Mouse (Mus musculus): ENCODE measurements around the gene Ltbp2. TPM values are rescaled to one million over a fixed set of nuclear protein-coding genes. Genes with fewer than 3 reads are reported as not detected.
A peak's percentile ranks its signal among the peaks of the same experiment; 100 is the strongest.

Gene Ltbp2
- polyA plus RNA-seq, 1 experiment from 2014 or later: 0.05 TPM

DNA sequence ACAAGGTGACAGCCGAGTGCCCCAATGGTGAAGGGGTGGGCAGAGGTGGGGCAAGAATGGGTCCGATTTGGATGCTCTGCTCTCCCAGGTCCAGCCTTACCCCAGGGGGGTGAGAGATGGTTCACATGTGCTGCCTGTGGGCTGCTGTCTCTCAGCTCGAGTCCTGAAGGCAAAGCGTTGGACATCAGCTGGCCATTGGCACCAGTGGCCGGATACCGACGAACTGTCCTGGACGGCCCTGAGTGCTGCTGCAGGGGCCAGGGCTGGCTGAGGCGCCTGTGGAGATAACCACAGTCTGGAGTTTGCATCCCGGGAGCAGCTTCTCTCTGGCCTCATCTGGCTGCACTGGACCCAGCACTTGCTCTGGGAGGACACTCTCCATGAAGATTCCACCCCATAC lies 44.7 kb downstream of the Ltbp2 start:
- Histone ChIP-seq H3K4me3 (ENCODE audit: low read depth, low read length) (no peak overlapping the region), H3K9me3 (ENCODE audit: control insufficient read depth, low read length) (no peaks in the 10 kb centered on the region), H3K4me1 (ENCODE audit: control insufficient read depth, insufficient read depth, low read length) (no peaks in the 10 kb centered on the region), H3K9ac (ENCODE audit: low read length) (no peak overlapping the region), H3K4me2 (no peak overlapping the region), H3K27me3 (ENCODE audit: control insufficient read depth, insufficient read depth, low read length) (no peaks in the 10 kb centered on the region), H3K36me3 (ENCODE audit: control insufficient read depth, insufficient read depth, low read length) (no peaks in the 10 kb centered on the region), H3K27ac (ENCODE audit: low read depth, low read length) (no peak overlapping the region)
- DNase-seq (ENCODE audit: low spot score, missing footprints) (no peak), ATAC-seq (ENCODE audit: low FRiP score) (no peak)
- WGBS: 85% methylated on average over 10 of the region's 10 CpGs

DNA sequence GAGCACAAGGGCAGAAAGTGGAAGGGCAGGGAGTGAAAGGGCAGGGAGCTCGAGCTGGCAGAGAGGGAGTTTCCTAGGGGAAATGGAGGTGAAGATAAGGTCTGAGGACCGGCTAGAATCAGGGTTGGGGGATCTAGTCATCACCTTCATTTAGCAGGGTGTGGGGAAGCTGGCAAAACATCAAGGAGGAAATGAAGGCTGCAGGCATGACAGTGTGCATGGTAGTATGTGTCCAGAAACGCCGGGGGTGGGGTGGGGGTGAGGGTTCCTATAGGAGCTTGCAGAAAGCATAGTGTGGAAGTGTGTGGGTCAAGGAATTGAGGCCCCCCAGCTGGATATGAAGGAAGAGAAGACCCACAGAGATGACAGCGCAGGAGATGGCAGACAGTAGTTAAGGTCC lies 45.2 kb downstream of the Ltbp2 start:
- H3K36me3 ChIP-seq (ENCODE audit: control insufficient read depth, insufficient read depth, low read length): no peaks in the 10 kb centered on the region
- ATAC-seq (ENCODE audit: low FRiP score) (no peak), DNase-seq (ENCODE audit: low spot score, missing footprints) (peak; percentile 17)
- H3K4me1 ChIP-seq (ENCODE audit: control insufficient read depth, insufficient read depth, low read length): no peaks in the 10 kb centered on the region
- no peaks in the 10 kb centered on the region for H3K9me3 ChIP-seq (ENCODE audit: control insufficient read depth, low read length)
- H3K4me2 ChIP-seq: no peak overlapping the region
- H3K27ac ChIP-seq (ENCODE audit: low read depth, low read length): no peak overlapping the region
- H3K9ac ChIP-seq (ENCODE audit: low read length): no peak overlapping the region
- H3K27me3 ChIP-seq (ENCODE audit: control insufficient read depth, insufficient read depth, low read length): no peaks in the 10 kb centered on the region
- H3K4me3 ChIP-seq (ENCODE audit: low read depth, low read length): no peak overlapping the region
- WGBS: 69% methylated on average over 5 of the region's 5 CpGs

- no peak overlapping the region for H3K4me2 ChIP-seq
- no peak overlapping the region for H3K4me3 ChIP-seq (ENCODE audit: low read depth, low read length)
- WGBS: 92% methylated on average over 5 of the region's 5 CpGs
- no peak overlapping the region for H3K27ac ChIP-seq (ENCODE audit: low read depth, low read length)
- no peak for ATAC-seq (ENCODE audit: low FRiP score)
- H3K36me3 ChIP-seq (ENCODE audit: control insufficient read depth, insufficient read depth, low read length): no peaks in the 10 kb centered on the region
- no peaks in the 10 kb centered on the region for H3K9me3 ChIP-seq (ENCODE audit: control insufficient read depth, low read length)
- no peak overlapping the region for H3K9ac ChIP-seq (ENCODE audit: low read length)
- no peaks in the 10 kb centered on the region for H3K4me1 ChIP-seq (ENCODE audit: control insufficient read depth, insufficient read depth, low read length)
- no peak for DNase-seq (ENCODE audit: low spot score, missing footprints)
- H3K27me3 ChIP-seq (ENCODE audit: control insufficient read depth, insufficient read depth, low read length): no peaks in the 10 kb centered on the region
Observed at GRCm38 (mm10) chr12:84830438-84830837, 45.9 kb downstream of the Ltbp2 start.

GRCm38 (mm10) chr12:84829913-84830312 lies 46.4 kb downstream of the Ltbp2 start:
- Histone ChIP-seq H3K36me3 (ENCODE audit: control insufficient read depth, insufficient read depth, low read length) (no peaks in the 10 kb centered on the region), H3K9ac (ENCODE audit: low read length) (no peak overlapping the region), H3K27ac (ENCODE audit: low read depth, low read length) (no peak overlapping the region), H3K9me3 (ENCODE audit: control insufficient read depth, low read length) (no peaks in the 10 kb centered on the region), H3K4me1 (ENCODE audit: control insufficient read depth, insufficient read depth, low read length) (no peaks in the 10 kb centered on the region), H3K4me2 (no peak overlapping the region), H3K27me3 (ENCODE audit: control insufficient read depth, insufficient read depth, low read length) (no peaks in the 10 kb centered on the region), H3K4me3 (ENCODE audit: low read depth, low read length) (no peak overlapping the region)
- WGBS: 81% methylated on average over 10 of the region's 10 CpGs
- ATAC-seq (ENCODE audit: low FRiP score) (no peak), DNase-seq (ENCODE audit: low spot score, missing footprints) (no peak)

GRCm38 (mm10) chr12:84829109-84829724 lies 47.1 kb downstream of the Ltbp2 start:
- no peak for ATAC-seq (ENCODE audit: low FRiP score)

DNA sequence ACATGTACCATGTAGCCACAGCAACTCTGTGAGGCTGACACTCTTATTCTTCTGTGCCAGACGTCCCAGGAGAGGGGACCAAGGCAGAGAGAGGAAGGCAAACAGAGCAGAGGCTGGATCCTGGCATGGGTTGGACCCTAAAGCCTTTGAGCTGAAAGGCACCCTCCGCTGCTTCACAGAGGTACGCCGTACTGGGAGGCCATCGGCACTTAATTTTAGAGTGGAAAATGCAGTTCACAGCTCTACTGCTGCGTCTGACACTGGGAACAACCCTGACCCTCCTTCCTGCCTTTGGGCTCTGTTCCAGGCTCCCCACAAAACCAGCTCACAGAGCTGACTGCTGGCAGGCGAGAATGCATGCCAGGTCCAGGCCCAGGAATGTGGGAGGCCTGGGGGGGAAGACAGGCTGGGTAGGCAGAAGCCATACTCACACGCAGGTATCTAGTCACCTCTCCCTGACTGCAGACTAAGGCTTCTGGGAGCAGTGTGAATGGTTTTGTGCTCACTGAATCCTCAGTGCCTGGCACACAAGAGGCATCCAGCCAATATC lies 48.9 kb downstream of the Ltbp2 start:
- no peaks in the 10 kb centered on the region for H3K9me3 ChIP-seq (ENCODE audit: control insufficient read depth, low read length)
- H3K36me3 ChIP-seq (ENCODE audit: control insufficient read depth, insufficient read depth, low read length): no peaks in the 10 kb centered on the region
- no peak for ATAC-seq (ENCODE audit: low FRiP score)
- H3K4me3 ChIP-seq (ENCODE audit: low read depth, low read length): no peak overlapping the region
- H3K4me1 ChIP-seq (ENCODE audit: control insufficient read depth, insufficient read depth, low read length): no peaks in the 10 kb centered on the region
- H3K27me3 ChIP-seq (ENCODE audit: control insufficient read depth, insufficient read depth, low read length): no peaks in the 10 kb centered on the region
- WGBS: 64% methylated on average over 8 of the region's 8 CpGs
- H3K27ac ChIP-seq (ENCODE audit: low read depth, low read length): no peak overlapping the region
- H3K9ac ChIP-seq (ENCODE audit: low read length): no peak overlapping the region
- no peak for DNase-seq (ENCODE audit: low spot score, missing footprints)
- H3K4me2 ChIP-seq: no peak overlapping the region

More at GRCm38 (mm10) chr12:84829109-84829724, 47.1 kb downstream of the Ltbp2 start:
- Histone ChIP-seq H3K9ac (ENCODE audit: low read length) (no peak overlapping the region), H3K9me3 (ENCODE audit: control insufficient read depth, low read length) (no peaks in the 10 kb centered on the region), H3K27me3 (ENCODE audit: control insufficient read depth, insufficient read depth, low read length) (no peaks in the 10 kb centered on the region), H3K4me3 (ENCODE audit: low read depth, low read length) (no peak overlapping the region), H3K4me2 (no peak overlapping the region), H3K4me1 (ENCODE audit: control insufficient read depth, insufficient read depth, low read length) (no peaks in the 10 kb centered on the region), H3K27ac (ENCODE audit: low read depth, low read length) (no peak overlapping the region), H3K36me3 (ENCODE audit: control insufficient read depth, insufficient read depth, low read length) (no peaks in the 10 kb centered on the region)
- DNase-seq (ENCODE audit: low spot score, missing footprints): no peak
- WGBS: 79% methylated on average over 20 of the region's 20 CpGs

- H3K9me3 ChIP-seq (ENCODE audit: control insufficient read depth, low read length): no peaks in the 10 kb centered on the region
- no peaks in the 10 kb centered on the region for H3K36me3 ChIP-seq (ENCODE audit: control insufficient read depth, insufficient read depth, low read length)
- H3K4me2 ChIP-seq: no peak overlapping the region
- no peak overlapping the region for H3K27ac ChIP-seq (ENCODE audit: low read depth, low read length)
- no peak for ATAC-seq (ENCODE audit: low FRiP score)
- H3K4me3 ChIP-seq (ENCODE audit: low read depth, low read length): no peak overlapping the region
- WGBS: 81% methylated on average over 5 of the region's 5 CpGs
- no peak for DNase-seq (ENCODE audit: low spot score, missing footprints)
- no peak overlapping the region for H3K9ac ChIP-seq (ENCODE audit: low read length)
- H3K27me3 ChIP-seq (ENCODE audit: control insufficient read depth, insufficient read depth, low read length): no peaks in the 10 kb centered on the region
- no peaks in the 10 kb centered on the region for H3K4me1 ChIP-seq (ENCODE audit: control insufficient read depth, insufficient read depth, low read length)
Observed at GRCm38 (mm10) chr12:84824203-84824602, 52.1 kb downstream of the Ltbp2 start.

DNA sequence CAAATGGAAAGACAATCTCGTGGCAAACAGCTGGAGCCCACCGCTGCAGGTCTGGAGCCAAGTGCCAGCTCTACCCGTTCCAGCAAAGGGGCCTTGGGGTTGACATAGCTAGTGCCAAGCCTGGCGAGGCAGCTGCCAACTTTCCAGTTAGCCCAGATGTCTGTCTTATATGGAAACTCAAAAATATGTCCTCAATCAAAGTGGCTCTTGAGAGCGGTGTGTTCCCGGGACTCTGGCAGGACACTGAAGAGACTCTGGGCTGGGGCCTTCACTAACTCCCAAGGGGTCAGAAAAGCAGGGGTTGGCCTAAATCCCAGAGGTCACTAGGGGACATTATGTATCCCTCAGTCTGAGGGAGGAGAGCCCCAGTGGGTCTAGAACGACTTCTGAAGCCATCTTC lies 52.7 kb downstream of the Ltbp2 start:
- ATAC-seq (ENCODE audit: low FRiP score): no peak
- H3K36me3 ChIP-seq (ENCODE audit: control insufficient read depth, insufficient read depth, low read length): no peaks in the 10 kb centered on the region
- H3K27ac ChIP-seq (ENCODE audit: low read depth, low read length): no peak overlapping the region
- 85% methylated on average over 7 of the region's 7 CpGs for WGBS
- H3K4me3 ChIP-seq (ENCODE audit: low read depth, low read length): no peak overlapping the region
- H3K27me3 ChIP-seq (ENCODE audit: control insufficient read depth, insufficient read depth, low read length): no peaks in the 10 kb centered on the region
- no peak for DNase-seq (ENCODE audit: low spot score, missing footprints)
- no peak overlapping the region for H3K4me2 ChIP-seq
- H3K9me3 ChIP-seq (ENCODE audit: control insufficient read depth, low read length): no peaks in the 10 kb centered on the region
- H3K4me1 ChIP-seq (ENCODE audit: control insufficient read depth, insufficient read depth, low read length): no peaks in the 10 kb centered on the region
- H3K9ac ChIP-seq (ENCODE audit: low read length): no peak overlapping the region

DNA sequence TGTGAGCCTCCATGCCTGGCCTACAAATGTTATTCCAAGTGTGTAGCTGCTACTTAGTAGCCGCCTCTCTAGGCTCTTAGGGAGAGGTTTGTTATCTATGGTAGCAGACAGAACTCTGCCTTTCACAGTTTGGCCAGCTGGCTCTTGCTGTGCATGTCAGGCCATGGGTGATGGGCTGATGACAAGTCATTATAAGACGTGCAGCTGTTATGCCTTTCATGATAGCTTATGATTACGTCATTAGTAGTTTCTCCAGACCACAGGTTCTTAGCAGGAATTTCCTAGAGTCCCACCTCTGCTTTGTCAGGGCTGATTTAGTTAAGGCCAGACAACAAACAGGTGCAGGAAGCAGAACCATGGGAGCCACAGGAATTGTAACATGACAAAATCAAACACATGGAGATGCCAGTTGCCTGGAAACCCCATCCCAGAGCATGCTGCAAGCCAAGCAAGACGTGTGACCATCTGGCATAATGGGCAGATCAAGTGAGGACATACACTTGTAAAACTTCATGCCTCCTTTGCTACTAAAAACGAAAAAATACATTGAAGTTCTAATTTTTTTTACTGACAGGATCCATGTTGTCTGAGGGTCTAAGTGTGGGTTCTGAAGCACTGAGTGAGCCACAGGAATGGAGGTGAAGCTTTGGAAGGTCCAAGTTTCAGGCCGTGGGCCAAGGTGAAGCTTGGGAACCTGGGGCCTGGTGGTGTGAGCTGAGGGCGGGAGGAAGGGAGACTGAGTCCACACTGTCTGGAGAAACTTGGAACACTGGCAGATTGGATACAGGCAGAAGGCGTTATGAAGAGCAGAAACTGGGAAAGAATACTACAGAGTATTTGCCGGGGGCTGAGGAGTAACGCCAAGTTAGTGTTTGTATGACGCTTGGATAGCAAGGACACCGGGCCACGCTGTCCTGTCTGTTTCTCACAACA lies 56.8 kb downstream of the Ltbp2 start:
- Histone ChIP-seq H3K4me3 (ENCODE audit: low read depth, low read length) (no peak overlapping the region), H3K9ac (ENCODE audit: low read length) (no peak overlapping the region), H3K27ac (ENCODE audit: low read depth, low read length) (no peak overlapping the region), H3K9me3 (ENCODE audit: control insufficient read depth, low read length) (no peaks in the 10 kb centered on the region), H3K36me3 (ENCODE audit: control insufficient read depth, insufficient read depth, low read length) (no peaks in the 10 kb centered on the region), H3K4me1 (ENCODE audit: control insufficient read depth, insufficient read depth, low read length) (no peaks in the 10 kb centered on the region), H3K4me2 (no peak overlapping the region), H3K27me3 (ENCODE audit: control insufficient read depth, insufficient read depth, low read length) (no peaks in the 10 kb centered on the region)
- no peak for DNase-seq (ENCODE audit: low spot score, missing footprints)
- ATAC-seq (ENCODE audit: low FRiP score): no peak
- WGBS: 88% methylated on average over 13 of the region's 13 CpGs

All from midbrain, embryonic 11.5 days (tissue).